Mouse (Mus musculus) limb, embryonic 12.5 days (tissue): ENCODE measurements around the gene Dgkq. TPM values are rescaled to one million over a fixed set of nuclear protein-coding genes. Genes with fewer than 3 reads are reported as not detected.
"Not testable (repeated sequence)": the region's sequence is repeated elsewhere in the genome, so short reads cannot be mapped to it uniquely, and the experiment has no call there.

Source experiments
- ATAC-seq: fragments of 200-750 bp; cut with Nextera tagmentation; 2 replicates; pipeline ENCODE4 v1.8.0; 2017; ENCODE audit warnings: low read depth, moderate TSS enrichment; ENCODE audit not compliant: insufficient number of reproducible peaks, insufficient read depth, low FRiP score, low TSS enrichment
- H3K27ac ChIP-seq: fragments of 300-500 bp; sonication (generic); 2 replicates; pipeline ENCODE4 v1.5.1; 2016; ENCODE audit warnings: mild to moderate bottlenecking, moderate library complexity
- H3K27me3 ChIP-seq: fragments of 300-500 bp; sonication (generic); 2 replicates; pipeline ENCODE4 v1.6.1; 2016; ENCODE audit warnings: mild to moderate bottlenecking, moderate library complexity
- H3K36me3 ChIP-seq: fragments of 300-500 bp; sonication (generic); 2 replicates; pipeline ENCODE4 v1.6.1; 2016; ENCODE audit warnings: mild to moderate bottlenecking, moderate library complexity
- H3K4me1 ChIP-seq: fragments of 300-500 bp; sonication (generic); replicated peaks from 2 replicates; pipeline ENCODE4 v1.6.1; 2016
- H3K4me2 ChIP-seq: fragments of 300-500 bp; sonication (generic); 2 replicates; pipeline ENCODE4 v1.6.1; 2016; ENCODE audit warnings: mild to moderate bottlenecking, moderate library complexity
- H3K4me3 ChIP-seq: fragments of 300-500 bp; sonication (generic); replicated peaks from 2 replicates; pipeline ENCODE4 v1.5.1; 2016; ENCODE audit warnings: mild to moderate bottlenecking
- H3K9ac ChIP-seq: fragments of 300-500 bp; sonication (generic); replicated peaks from 2 replicates; pipeline ENCODE4 v1.6.1; 2016; ENCODE audit warnings: mild to moderate bottlenecking, moderate library complexity
- H3K9me3 ChIP-seq: fragments of 300-500 bp; sonication (generic); 2 replicates; pipeline ENCODE4 v1.6.1; 2016; ENCODE audit warnings: mild to moderate bottlenecking, moderate library complexity
- WGBS: fragments of 180-500 bp; shearing (Covaris S2); methylation state at CpG from one replicate; pipeline ENCODE4 v1.1.7; 2016; 5-methylcytosine and 5-hydroxymethylcytosine counted together
- polyA plus RNA-seq: library from polyadenylated mRNA; unstranded; fragments of >200 nt; fragmentation: Nextera tagmentation; extraction: Ambion mirVana; gene quantifications from 2 replicates; pipeline ENCODE4 v1.2.1, GENCODE M21; 2016

The Dgkq gene
- polyA plus RNA-seq, 1 experiment from 2014 or later: 17.6 TPM

DNA sequence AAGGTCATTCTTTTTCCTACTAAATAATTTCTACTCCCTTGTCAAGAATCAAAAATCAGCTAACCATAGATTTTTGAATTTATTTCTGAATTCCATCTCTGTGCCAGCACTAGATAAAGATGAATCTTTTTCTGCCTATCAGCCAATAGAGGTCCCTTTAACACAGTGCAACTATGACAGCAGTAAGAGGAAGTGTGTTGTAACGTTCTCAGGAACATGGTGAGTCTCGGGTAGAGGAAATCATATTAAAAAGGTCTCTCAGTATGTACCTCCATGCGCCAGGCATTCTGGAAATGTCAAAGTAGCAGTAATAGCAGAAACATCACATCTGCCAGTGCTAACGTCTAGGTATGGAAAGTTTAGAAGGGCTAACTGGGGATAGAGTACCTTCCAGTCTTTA lies 33.3 kb downstream of the Dgkq start:
- no peak for ATAC-seq
- Histone ChIP-seq H3K9me3 (no peaks in the 10 kb centered on the region), H3K36me3 (peaks cover 6% of the 10 kb centered on the region; the same call in 1 of the 2 replicates), H3K4me1 (no peaks in the 10 kb centered on the region), H3K9ac (no peak overlapping the region), H3K27ac (no peak overlapping the region), H3K4me2 (no peak overlapping the region), H3K4me3 (no peak overlapping the region), H3K27me3 (no peaks in the 10 kb centered on the region)
- WGBS: 82% methylated on average over 4 of the region's 4 CpGs

DNA sequence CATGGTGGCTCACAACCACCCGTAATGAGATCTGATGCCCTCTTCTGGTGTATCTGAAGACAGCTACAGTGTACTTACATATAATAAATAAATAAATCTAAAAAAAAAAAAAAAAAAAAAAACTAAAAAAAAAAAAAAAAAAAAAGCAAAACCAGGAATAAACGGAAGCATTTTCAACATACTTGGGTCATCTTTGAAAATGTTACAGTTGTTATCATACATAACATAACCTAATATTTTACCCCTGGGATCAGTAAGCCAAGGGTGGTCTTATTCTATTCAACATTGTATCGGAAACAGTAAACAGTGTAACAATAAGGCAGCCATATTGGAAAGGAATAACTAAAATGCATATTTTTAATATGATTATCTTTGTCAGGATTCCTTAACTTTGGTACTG lies 35.4 kb downstream of the Dgkq start:
- ATAC-seq, H3K9ac ChIP-seq, H3K27me3 ChIP-seq, H3K9me3 ChIP-seq, H3K4me2 ChIP-seq, H3K36me3 ChIP-seq, H3K4me3 ChIP-seq, H3K4me1 ChIP-seq, H3K27ac ChIP-seq: not testable (repeated sequence)
- 78% methylated on average over 3 of the region's 3 CpGs for WGBS

DNA sequence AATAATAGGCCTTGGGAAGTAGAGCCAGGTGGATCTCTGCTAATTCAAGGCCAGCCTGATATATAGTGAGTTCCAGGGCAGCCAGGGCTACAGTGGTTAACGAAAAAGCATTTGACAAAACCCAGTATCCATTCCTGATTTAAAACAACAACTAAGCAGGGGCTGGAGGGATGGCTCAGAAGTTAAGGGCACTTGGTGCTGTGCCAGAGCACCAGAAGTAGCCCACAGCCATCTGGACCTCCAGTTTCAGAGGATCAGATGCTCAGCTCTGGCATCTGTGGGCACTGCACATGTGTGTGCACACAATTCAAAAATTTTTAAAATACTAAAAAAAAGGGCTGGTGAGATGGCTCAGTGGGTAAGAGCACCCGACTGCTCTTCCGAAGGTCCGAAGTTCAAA lies 35.8 kb downstream of the Dgkq start:
- Histone ChIP-seq H3K4me2 (no peak overlapping the region), H3K27me3 (no peaks in the 10 kb centered on the region), H3K9me3 (no peaks in the 10 kb centered on the region), H3K4me3 (no peak overlapping the region), H3K4me1 (peaks cover 11% of the 10 kb centered on the region), H3K9ac (no peak overlapping the region), H3K36me3 (peaks cover 6% of the 10 kb centered on the region; the same call in 1 of the 2 replicates), H3K27ac (no peak overlapping the region)
- WGBS: 85% methylated on average over 4 of the region's 4 CpGs
- ATAC-seq: no peak

DNA sequence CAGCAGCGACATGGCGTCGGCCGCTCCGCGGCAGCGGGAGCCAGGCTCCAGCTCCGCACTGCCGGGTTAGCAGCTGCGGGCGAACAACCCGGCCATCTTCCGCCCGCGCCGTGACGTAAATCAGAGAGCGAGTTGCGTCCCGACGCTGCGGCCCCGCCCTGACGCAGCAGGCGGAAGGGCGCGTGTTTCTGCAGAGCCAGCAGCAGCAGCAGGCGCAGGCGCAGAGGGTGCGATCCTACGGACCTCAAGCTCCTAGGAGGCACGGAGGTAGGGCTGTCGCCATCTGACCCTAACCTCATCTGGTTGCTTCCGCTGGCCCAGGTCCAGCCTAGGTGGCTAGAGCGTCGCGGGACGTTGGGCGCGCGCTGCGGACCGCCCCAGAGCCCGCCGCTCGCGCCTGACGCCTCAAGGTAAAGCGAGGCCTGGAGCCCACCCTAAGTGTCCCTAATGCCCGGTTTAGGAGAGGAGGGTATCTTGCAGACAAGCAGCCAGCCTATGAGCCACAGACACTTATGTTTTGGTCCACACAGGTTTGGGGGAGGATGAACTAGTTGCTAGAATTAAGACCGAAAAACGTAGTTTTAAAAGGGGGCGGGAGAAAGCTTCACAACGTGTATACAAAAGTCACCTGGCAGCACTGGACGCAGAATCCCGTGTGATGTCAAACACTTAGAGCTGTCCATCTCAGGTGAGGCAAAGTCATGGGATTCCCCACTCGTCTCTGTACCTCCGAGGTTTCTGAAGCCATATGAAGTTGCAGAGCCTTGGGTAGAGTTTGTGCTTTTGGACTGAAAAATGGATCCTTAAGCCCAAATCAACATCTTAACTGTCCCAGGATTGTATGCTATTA lies 39.6 kb downstream of the Dgkq start, which contains the start of the genes Gak and Tmem175:
TSS of gene Gak (minus strand) at position 122 of the 850 bp plus-strand sequence.
TSS of gene Tmem175 (plus strand) at position 137 of the 850 bp plus-strand sequence.
- H3K4me1 ChIP-seq: peaks cover 16% of the 10 kb centered on the region
- H3K27ac ChIP-seq: peak within 1 kb of the TSS; percentile 87
- H3K36me3 ChIP-seq: no peaks in the 10 kb centered on the region
- peak within 1 kb of the TSS; percentile 92 for H3K9ac ChIP-seq
- under 1% methylated on average over 58 of the region's 58 CpGs for WGBS
- peak within 1 kb of the TSS; percentile 90 for H3K4me3 ChIP-seq
- H3K4me2 ChIP-seq: peak within 1 kb of the TSS; percentile 90
- ATAC-seq: peak; percentile 97
- no peaks in the 10 kb centered on the region for H3K27me3 ChIP-seq
- H3K9me3 ChIP-seq: no peaks in the 10 kb centered on the region

GRCm38 (mm10) chr5:108628891-108629633 lies 40.4 kb downstream of the Dgkq start:
- H3K4me1 ChIP-seq: peaks cover 16% of the 10 kb centered on the region
- H3K27ac ChIP-seq: peak overlapping the region; percentile 87
- 2% methylated on average over 32 of the region's 32 CpGs for WGBS
- peak overlapping the region; percentile 92 for H3K9ac ChIP-seq
- H3K9me3 ChIP-seq: no peaks in the 10 kb centered on the region
- peak overlapping the region; percentile 90 for H3K4me3 ChIP-seq
- no peaks in the 10 kb centered on the region for H3K27me3 ChIP-seq
- peak overlapping the region; percentile 90 for H3K4me2 ChIP-seq
- peak; percentile 86 for ATAC-seq
- peaks cover 8% of the 10 kb centered on the region for H3K36me3 ChIP-seq

GRCm38 (mm10) chr5:108626050-108626660 lies 43.3 kb downstream of the Dgkq start:
- no peak overlapping the region for H3K9ac ChIP-seq
- H3K27me3 ChIP-seq: no peaks in the 10 kb centered on the region
- no peak overlapping the region for H3K4me2 ChIP-seq
- no peak overlapping the region for H3K27ac ChIP-seq
- peaks cover 35% of the 10 kb centered on the region for H3K36me3 ChIP-seq
- ATAC-seq: no peak
- H3K4me1 ChIP-seq: peaks cover 16% of the 10 kb centered on the region
- H3K4me3 ChIP-seq: no peak overlapping the region
- 87% methylated on average over 4 of the region's 4 CpGs for WGBS
- H3K9me3 ChIP-seq: no peaks in the 10 kb centered on the region

- Histone ChIP-seq H3K9me3 (no peaks in the 10 kb centered on the region), H3K36me3 (peaks cover 71% of the 10 kb centered on the region), H3K9ac (no peak overlapping the region), H3K4me2 (no peak overlapping the region), H3K4me3 (no peak overlapping the region), H3K27ac (no peak overlapping the region), H3K27me3 (no peaks in the 10 kb centered on the region), H3K4me1 (no peaks in the 10 kb centered on the region)
- no peak for ATAC-seq
- WGBS: 87% methylated on average over 2 of the region's 2 CpGs
These were observed 47.6 kb downstream of the Dgkq start for GRCm38 (mm10) chr5:108621870-108622269.

- no peak overlapping the region for H3K4me3 ChIP-seq
- no peaks in the 10 kb centered on the region for H3K9me3 ChIP-seq
- H3K4me2 ChIP-seq: no peak overlapping the region
- no peak overlapping the region for H3K9ac ChIP-seq
- no peak overlapping the region for H3K27ac ChIP-seq
- 93% methylated on average over 1 of the region's 1 CpGs for WGBS
- H3K36me3 ChIP-seq: peaks cover 96% of the 10 kb centered on the region
- ATAC-seq: no peak
- H3K27me3 ChIP-seq: no peaks in the 10 kb centered on the region
- no peaks in the 10 kb centered on the region for H3K4me1 ChIP-seq
These were observed 59.0 kb downstream of the Dgkq start for GRCm38 (mm10) chr5:108610426-108610825.

DNA sequence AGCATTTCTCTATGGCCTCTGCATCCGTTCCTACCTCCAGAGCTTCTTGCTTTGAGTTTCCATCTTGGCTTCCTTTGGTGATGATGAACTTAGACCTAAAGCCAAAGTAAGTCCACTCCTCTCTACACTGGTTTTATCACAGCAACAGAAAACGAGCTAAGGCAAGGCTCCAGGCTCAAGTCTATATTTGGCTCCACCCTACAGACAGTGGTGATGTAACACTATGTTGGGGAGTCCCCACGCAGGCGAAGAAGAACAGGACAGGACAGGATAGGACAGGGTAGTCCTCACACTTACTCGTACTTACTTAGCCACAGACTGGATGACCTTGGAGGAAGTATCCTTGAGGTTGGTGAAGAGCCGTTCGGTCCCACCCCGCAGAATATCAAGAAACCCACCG lies 66.9 kb downstream of the Dgkq start:
- H3K4me3 ChIP-seq: no peak overlapping the region
- peaks cover 97% of the 10 kb centered on the region for H3K36me3 ChIP-seq
- H3K27me3 ChIP-seq: no peaks in the 10 kb centered on the region
- no peak for ATAC-seq
- 93% methylated on average over 9 of the region's 9 CpGs for WGBS
- no peak overlapping the region for H3K9ac ChIP-seq
- no peaks in the 10 kb centered on the region for H3K4me1 ChIP-seq
- no peak overlapping the region for H3K27ac ChIP-seq
- no peaks in the 10 kb centered on the region for H3K9me3 ChIP-seq
- H3K4me2 ChIP-seq: no peak overlapping the region

DNA sequence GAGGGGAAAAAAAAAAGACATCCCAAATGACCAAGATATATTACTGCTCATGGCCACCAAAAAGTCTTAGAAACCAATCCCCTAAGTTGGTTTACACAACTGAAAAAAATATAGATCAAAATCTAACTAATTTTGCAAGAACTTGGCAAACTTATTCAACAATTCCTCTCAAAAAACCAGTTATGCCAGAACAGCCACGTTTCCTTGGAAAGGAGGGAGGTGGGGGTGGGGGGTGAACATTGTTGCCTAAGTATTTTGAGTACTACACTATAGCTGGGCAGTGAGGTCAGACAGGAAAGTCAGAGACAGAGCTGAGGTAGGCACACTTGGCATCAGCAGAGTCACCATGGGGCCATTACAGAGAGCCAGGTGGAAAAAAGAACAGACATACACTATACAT lies 69.5 kb downstream of the Dgkq start:
- Histone ChIP-seq H3K27me3 (no peaks in the 10 kb centered on the region), H3K4me3 (no peak overlapping the region), H3K4me1 (no peaks in the 10 kb centered on the region), H3K27ac (no peak overlapping the region), H3K36me3 (peaks cover 97% of the 10 kb centered on the region), H3K4me2 (no peak overlapping the region), H3K9me3 (no peaks in the 10 kb centered on the region), H3K9ac (no peak overlapping the region)
- WGBS: 84% methylated on average over 1 of the region's 1 CpGs
- ATAC-seq: no peak
